Mouse (Mus musculus) megakaryocyte, embryonic 14.5 days (primary cell): Measurements from ENCODE around the gene Ttc7. TPM values are rescaled to one million over a fixed set of nuclear protein-coding genes. Genes with fewer than 3 reads are reported as not detected.

ENCODE experiments used
- H3K27me3 ChIP-seq: replicated peaks from 2 replicates; pipeline ENCODE3; 2012; ENCODE audit warnings: inconsistent platforms
- H3K36me3 ChIP-seq: replicated peaks from 2 replicates; pipeline ENCODE3; 2012; ENCODE audit warnings: low read length, inconsistent platforms, mixed read lengths
- H3K4me1 ChIP-seq: 2 replicates; pipeline ENCODE4 v1.6.1; 2012; ENCODE audit warnings: inconsistent platforms
- H3K4me3 ChIP-seq: replicated peaks from 2 replicates; pipeline ENCODE3; 2012; ENCODE audit warnings: moderate library complexity, mild to moderate bottlenecking, inconsistent platforms
- H3K9me3 ChIP-seq: 2 replicates; pipeline ENCODE4 v1.6.1; 2012; ENCODE audit warnings: inconsistent platforms
- FLI1 ChIP-seq: IDR thresholded peaks from 2 replicates; pipeline ENCODE4 v1.6.1; 2012; ENCODE audit warnings: low read length, inconsistent platforms, mixed read lengths
- GATA1 ChIP-seq: IDR thresholded peaks from 3 replicates; pipeline ENCODE4 v1.6.1; 2012; ENCODE audit warnings: mixed read lengths, low read length, inconsistent platforms, borderline replicate concordance
- polyA plus RNA-seq: library from polyadenylated mRNA; stranded (reverse); fragments of >175 nt; gene quantifications from 2 replicates; pipeline ENCODE4 v1.2.3, GENCODE M21; 2012; ENCODE audit warnings: low replicate concordance; ENCODE audit not compliant: insufficient read depth

The Ttc7 gene
- polyA plus RNA-seq, 1 experiment: 14.1 TPM

GRCm38 (mm10) chr17:87325501-87325900 lies 42.8 kb downstream of the Ttc7 start:
- no peak overlapping the region for H3K4me3 ChIP-seq
- H3K36me3 ChIP-seq: peaks cover 96% of the 10 kb centered on the region
- H3K4me1 ChIP-seq: peaks cover 38% of the 10 kb centered on the region
- TF ChIP-seq GATA1: no peak
- TF ChIP-seq FLI1: no peak
- no peaks in the 10 kb centered on the region for H3K27me3 ChIP-seq
- peaks cover 10% of the 10 kb centered on the region for H3K9me3 ChIP-seq

DNA sequence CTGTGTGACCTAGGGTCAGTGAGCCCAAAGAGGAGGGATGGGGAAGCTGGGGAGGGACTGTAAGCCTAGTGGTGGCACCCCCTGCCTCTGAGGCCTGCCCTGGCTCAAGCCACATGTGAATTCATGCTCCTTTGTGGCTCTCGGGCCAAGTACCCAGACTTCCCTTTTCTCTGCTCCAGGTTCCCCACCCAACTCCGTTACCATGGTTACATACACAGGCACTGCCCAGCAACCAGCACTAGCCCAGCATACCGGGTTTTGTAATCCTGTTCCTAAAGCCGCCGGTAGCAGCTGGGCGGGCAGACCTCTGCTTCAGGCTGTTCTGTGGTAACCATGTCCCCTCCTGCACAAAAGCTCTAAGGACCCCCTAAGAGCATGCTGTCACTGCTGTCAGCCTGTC lies 44.3 kb downstream of the Ttc7 start:
- TF ChIP-seq FLI1 (no peak), GATA1 (no peak)
- peaks cover 4% of the 10 kb centered on the region for H3K9me3 ChIP-seq

GRCm38 (mm10) chr17:87327645-87328044 lies 45.0 kb downstream of the Ttc7 start:
- H3K27me3 ChIP-seq: no peaks in the 10 kb centered on the region
- no peaks in the 10 kb centered on the region for H3K9me3 ChIP-seq
- H3K4me1 ChIP-seq: peaks cover 56% of the 10 kb centered on the region
- TF ChIP-seq FLI1 (no peak), GATA1 (no peak)
- no peak overlapping the region for H3K4me3 ChIP-seq
- peaks cover 91% of the 10 kb centered on the region for H3K36me3 ChIP-seq

More for the DNA sequence above, 44.3 kb downstream of the Ttc7 start:
- Histone ChIP-seq H3K36me3 (peaks cover 93% of the 10 kb centered on the region), H3K4me3 (no peak overlapping the region), H3K27me3 (no peaks in the 10 kb centered on the region), H3K4me1 (peaks cover 51% of the 10 kb centered on the region)

- no peak overlapping the region for H3K4me3 ChIP-seq
- H3K9me3 ChIP-seq: no peaks in the 10 kb centered on the region
- no peaks in the 10 kb centered on the region for H3K27me3 ChIP-seq
- peaks cover 91% of the 10 kb centered on the region for H3K36me3 ChIP-seq
- peaks cover 57% of the 10 kb centered on the region for H3K4me1 ChIP-seq
- TF ChIP-seq GATA1 (no peak), FLI1 (no peak)
Measured at GRCm38 (mm10) chr17:87328177-87328768, 45.6 kb downstream of the Ttc7 start.

- TF ChIP-seq GATA1: no peak
- no peak for TF ChIP-seq FLI1
- Histone ChIP-seq H3K9me3 (no peaks in the 10 kb centered on the region), H3K27me3 (no peaks in the 10 kb centered on the region), H3K4me3 (no peak overlapping the region), H3K4me1 (peaks cover 60% of the 10 kb centered on the region), H3K36me3 (peaks cover 91% of the 10 kb centered on the region)
Measured at GRCm38 (mm10) chr17:87329144-87329700, 46.5 kb downstream of the Ttc7 start.

- TF ChIP-seq FLI1 (no peak), GATA1 (no peak)
- no peak overlapping the region for H3K4me3 ChIP-seq
- peaks cover 91% of the 10 kb centered on the region for H3K36me3 ChIP-seq
- peaks cover 53% of the 10 kb centered on the region for H3K4me1 ChIP-seq
- no peaks in the 10 kb centered on the region for H3K27me3 ChIP-seq
- no peaks in the 10 kb centered on the region for H3K9me3 ChIP-seq
Measured at GRCm38 (mm10) chr17:87330250-87330920, 47.7 kb downstream of the Ttc7 start.

DNA sequence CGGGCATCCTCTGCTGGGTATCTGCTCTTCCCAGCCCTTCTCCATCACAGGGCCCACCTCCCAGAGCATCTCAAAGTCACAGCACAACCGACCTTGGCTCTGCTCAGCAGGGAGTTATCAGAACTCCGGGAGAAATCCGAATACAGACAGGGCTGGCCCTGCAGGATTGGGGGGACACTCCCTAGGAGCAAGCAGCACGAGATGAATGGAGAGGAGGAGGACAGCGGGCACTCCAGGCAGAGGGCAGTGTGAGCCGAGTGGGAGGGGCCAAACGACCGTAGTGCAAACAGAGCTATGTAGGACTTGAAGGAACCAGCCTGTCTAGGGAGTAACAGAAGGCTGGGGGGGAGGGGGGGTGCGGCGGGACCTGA lies 48.2 kb downstream of the Ttc7 start:
- Histone ChIP-seq H3K4me3 (no peak overlapping the region), H3K4me1 (peaks cover 48% of the 10 kb centered on the region), H3K27me3 (no peaks in the 10 kb centered on the region), H3K36me3 (peaks cover 91% of the 10 kb centered on the region), H3K9me3 (peaks cover 5% of the 10 kb centered on the region)
- TF ChIP-seq FLI1: no peak
- no peak for TF ChIP-seq GATA1

- H3K27me3 ChIP-seq: no peaks in the 10 kb centered on the region
- peaks cover 41% of the 10 kb centered on the region for H3K4me1 ChIP-seq
- H3K4me3 ChIP-seq: no peak overlapping the region
- peaks cover 92% of the 10 kb centered on the region for H3K36me3 ChIP-seq
- TF ChIP-seq FLI1: no peak
- no peak for TF ChIP-seq GATA1
- H3K9me3 ChIP-seq: peaks cover 6% of the 10 kb centered on the region
Measured at GRCm38 (mm10) chr17:87331336-87332141, 48.9 kb downstream of the Ttc7 start.

DNA sequence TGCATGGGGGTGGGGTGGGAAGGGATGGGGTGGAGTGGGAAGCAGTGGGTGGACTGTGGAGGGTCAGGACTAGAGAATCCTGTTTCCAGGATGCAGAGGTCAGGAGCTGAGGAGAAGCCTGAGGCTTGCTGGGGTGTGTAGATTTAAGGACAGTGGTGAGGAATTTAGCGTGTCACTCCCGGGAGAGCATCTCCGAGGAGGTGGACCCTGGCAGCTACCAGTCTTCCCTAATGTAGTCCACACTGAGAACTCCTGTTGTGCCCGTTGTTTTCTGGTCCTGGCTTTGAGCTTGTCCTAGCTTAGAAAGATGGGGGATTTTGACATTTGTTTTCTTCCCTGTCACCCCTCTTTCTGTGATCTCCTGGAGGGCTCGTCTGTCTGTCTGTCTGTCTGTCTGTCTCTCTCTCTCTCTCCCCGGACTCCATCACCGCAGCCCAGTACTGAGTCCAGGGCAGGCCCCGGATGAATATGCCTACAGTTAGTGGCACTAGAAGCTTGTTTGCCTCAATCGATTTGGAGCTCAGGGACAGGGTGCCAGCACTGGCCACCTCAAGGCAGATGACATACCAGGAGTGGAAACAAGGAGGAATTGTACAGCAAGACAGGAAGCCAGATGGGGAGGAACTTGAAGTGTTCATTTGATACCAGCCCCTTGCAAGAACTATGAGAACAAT lies 49.6 kb downstream of the Ttc7 start:
- H3K4me1 ChIP-seq: peaks cover 36% of the 10 kb centered on the region
- no peaks in the 10 kb centered on the region for H3K27me3 ChIP-seq
- H3K9me3 ChIP-seq: peaks cover 6% of the 10 kb centered on the region
- no peak overlapping the region for H3K4me3 ChIP-seq
- H3K36me3 ChIP-seq: peaks cover 92% of the 10 kb centered on the region
- TF ChIP-seq FLI1: no peak
- no peak for TF ChIP-seq GATA1
